In genomic region chr6:91416146-91416545, GRCm38 (mm10) we compare ENCODE assay signal across 18 mouse cellular contexts. TPM values are rescaled to one million over a fixed set of nuclear protein-coding genes. Genes with fewer than 3 reads are reported as not detected.
"Had no signal": no experiment of that assay in that cellular context is flagged by ENCODE, and none has a peak within 500 bp of the region (broad histone marks: within the 10 kb centered on the region; RNA-seq: fewer than 3 reads in every experiment).

No protein-coding gene starts in this region.

- H3K4me2 ChIP-seq: lung, embryonic 15.5 days; midbrain, embryonic 11.5 days; midbrain, embryonic 13.5 days; midbrain, embryonic 15.5 days; neural tube, embryonic 12.5 days; stomach, embryonic 15.5 days had no signal

- H3K36me3 ChIP-seq: lung, embryonic 15.5 days; midbrain, embryonic 13.5 days; midbrain, embryonic 15.5 days; neural tube, embryonic 12.5 days; stomach, embryonic 15.5 days had no signal

- H3K4me3 ChIP-seq: lung, embryonic 15.5 days; megakaryocyte, embryonic 14.5 days; midbrain, embryonic 13.5 days; midbrain, embryonic 15.5 days; neural tube, embryonic 12.5 days; stomach, embryonic 15.5 days had no signal

- ATAC-seq: lung, postnatal 0 days; midbrain, embryonic 13.5 days; midbrain, embryonic 15.5 days had no signal

- H3K9me3 ChIP-seq: lung, embryonic 15.5 days; megakaryocyte, embryonic 14.5 days; midbrain, embryonic 13.5 days; midbrain, embryonic 15.5 days; neural tube, embryonic 12.5 days; stomach, embryonic 15.5 days had no signal

- H3K4me1 ChIP-seq: midbrain, embryonic 15.5 days had no signal

- H3K27ac ChIP-seq: lung, embryonic 15.5 days; macrophage; midbrain, embryonic 13.5 days; midbrain, embryonic 15.5 days; neural tube, embryonic 12.5 days; stomach, embryonic 15.5 days; stomach, postnatal 0 days had no signal

- H3K9ac ChIP-seq: lung, embryonic 15.5 days; midbrain, embryonic 13.5 days; midbrain, embryonic 15.5 days; neural tube, embryonic 12.5 days; stomach, embryonic 15.5 days had no signal

- DNase-seq: lung, adult 2 months; lung, postnatal 14 days; lung, postnatal 36 days; right cerebral cortex, postnatal 14 days; thymus, adult 2 months; thymus, postnatal 25 days; thymus, postnatal 4 days had no signal

RNA-seq across cellular contexts. Expression of gene Wnt7a, which starts 5.0 kb away (rescaled TPM):
- polyA plus RNA-seq: macrophage; stomach, postnatal 0 days; urinary bladder, adult 2 months had no signal
